Mouse (Mus musculus) embryonic facial prominence, embryonic 12.5 days (tissue): ENCODE data around the gene Rsph14. TPM values are rescaled to one million over a fixed set of nuclear protein-coding genes. Genes with fewer than 3 reads are reported as not detected.
"Not testable (repeated sequence)": the region's sequence is repeated elsewhere in the genome, so short reads cannot be mapped to it uniquely, and the experiment has no call there.

Experiments
- ATAC-seq: fragments of 200-750 bp; cut with Nextera tagmentation; 2 replicates; pipeline ENCODE4 v1.8.0; 2017; ENCODE audit not compliant: insufficient number of reproducible peaks, insufficient read depth, low FRiP score, low TSS enrichment
- H3K27ac ChIP-seq: fragments of 300-500 bp; sonication (generic); 2 replicates; pipeline ENCODE4 v1.5.1; 2016; ENCODE audit warnings: mild to moderate bottlenecking
- H3K27me3 ChIP-seq: fragments of 300-500 bp; sonication (generic); 2 replicates; pipeline ENCODE4 v1.6.1; 2016; ENCODE audit warnings: mild to moderate bottlenecking, moderate library complexity
- H3K36me3 ChIP-seq: fragments of 300-500 bp; sonication (generic); 2 replicates; pipeline ENCODE4 v1.6.1; 2016; ENCODE audit warnings: mild to moderate bottlenecking
- H3K4me1 ChIP-seq: fragments of 300-500 bp; sonication (generic); 2 replicates; pipeline ENCODE4 v1.6.1; 2016
- H3K4me2 ChIP-seq: fragments of 300-500 bp; sonication (generic); replicated peaks from 2 replicates; pipeline ENCODE4 v1.6.1; 2016; ENCODE audit warnings: mild to moderate bottlenecking, moderate library complexity
- H3K4me3 ChIP-seq: fragments of 300-500 bp; sonication (generic); 2 replicates; pipeline ENCODE4 v1.5.1; 2016; ENCODE audit warnings: mild to moderate bottlenecking
- H3K9ac ChIP-seq: fragments of 300-500 bp; sonication (generic); 2 replicates; pipeline ENCODE4 v1.6.1; 2016; ENCODE audit warnings: mild to moderate bottlenecking, moderate library complexity
- H3K9me3 ChIP-seq: fragments of 300-500 bp; sonication (generic); 2 replicates; pipeline ENCODE4 v1.6.1; 2016; ENCODE audit warnings: mild to moderate bottlenecking, moderate library complexity
- WGBS: fragments of 180-500 bp; shearing (Covaris S2); methylation state at CpG from one replicate; pipeline ENCODE4 v1.1.7; 2016; 5-methylcytosine and 5-hydroxymethylcytosine counted together
- polyA plus RNA-seq: library from polyadenylated mRNA; unstranded; fragments of >200 nt; fragmentation: Nextera tagmentation; extraction: Ambion mirVana; gene quantifications from 2 replicates; pipeline ENCODE4 v1.2.1, GENCODE M21; 2016

Gene Rsph14
- polyA plus RNA-seq, 1 experiment from 2014 or later, result not detected

GRCm38 (mm10) chr10:75051364-75052074 lies 19.1 kb upstream of the Rsph14 start:
- H3K9ac ChIP-seq, result no peak overlapping the region
- no peak for ATAC-seq
- H3K4me3 ChIP-seq, result no peak overlapping the region
- no peaks in the 10 kb centered on the region for H3K27me3 ChIP-seq
- WGBS, result 91% methylated on average over 21 of the region's 21 CpGs
- no peak overlapping the region for H3K4me2 ChIP-seq
- H3K36me3 ChIP-seq, result peaks cover 7% of the 10 kb centered on the region; the same call in 1 of the 2 replicates
- H3K4me1 ChIP-seq, result 0 out of 2 replicates have a peak, but pooled peaks cover 8% of the 10 kb centered on the region
- H3K9me3 ChIP-seq, result no peaks in the 10 kb centered on the region
- H3K27ac ChIP-seq, result no peak overlapping the region

- Histone ChIP-seq H3K36me3 (peaks cover 19% of the 10 kb centered on the region; the same call in 1 of the 2 replicates), H3K4me3 (no peak overlapping the region), H3K27ac (no peak overlapping the region), H3K27me3 (no peaks in the 10 kb centered on the region), H3K9me3 (no peaks in the 10 kb centered on the region), H3K4me1 (no peaks in the 10 kb centered on the region), H3K4me2 (no peak overlapping the region), H3K9ac (no peak overlapping the region)
- WGBS, result 96% methylated on average over 7 of the region's 7 CpGs
- ATAC-seq, result no peak
Observed at GRCm38 (mm10) chr10:75048711-75049110, 16.3 kb upstream of the Rsph14 start.

- no peaks in the 10 kb centered on the region for H3K27me3 ChIP-seq
- H3K9me3 ChIP-seq, result no peaks in the 10 kb centered on the region
- ATAC-seq, result no peak
- H3K36me3 ChIP-seq, result peaks cover 19% of the 10 kb centered on the region; the same call in 1 of the 2 replicates
- H3K4me1 ChIP-seq, result no peaks in the 10 kb centered on the region
- 88% methylated on average over 15 of the region's 15 CpGs for WGBS
- no peak overlapping the region for H3K4me3 ChIP-seq
- no peak overlapping the region for H3K9ac ChIP-seq
- H3K4me2 ChIP-seq, result no peak overlapping the region
- no peak overlapping the region for H3K27ac ChIP-seq
Observed at GRCm38 (mm10) chr10:75045831-75046230, 13.4 kb upstream of the Rsph14 start.

GRCm38 (mm10) chr10:75044459-75044858 lies 12.1 kb upstream of the Rsph14 start:
- Histone ChIP-seq H3K27me3 (no peaks in the 10 kb centered on the region), H3K9me3 (no peaks in the 10 kb centered on the region), H3K27ac (no peak overlapping the region), H3K9ac (no peak overlapping the region), H3K4me1 (no peaks in the 10 kb centered on the region), H3K4me3 (no peak overlapping the region), H3K36me3 (peaks cover 19% of the 10 kb centered on the region; the same call in 1 of the 2 replicates), H3K4me2 (no peak overlapping the region)
- ATAC-seq, result no peak
- WGBS, result 37% methylated on average over 7 of the region's 7 CpGs

- not testable (repeated sequence) for H3K9me3 ChIP-seq, H3K27me3 ChIP-seq, H3K9ac ChIP-seq, H3K4me2 ChIP-seq, H3K27ac ChIP-seq, H3K4me1 ChIP-seq, H3K4me3 ChIP-seq, ATAC-seq
- H3K36me3 ChIP-seq, result peaks cover 16% of the 10 kb centered on the region; the same call in 1 of the 2 replicates
- 15% methylated on average over 1 of the region's 1 CpGs for WGBS
Observed at GRCm38 (mm10) chr10:75042060-75042459, 9.7 kb upstream of the Rsph14 start.

GRCm38 (mm10) chr10:75036883-75037379 lies 4.5 kb upstream of the Rsph14 start, which contains the start of gene Rab36:
Rab36 (plus strand) TSS chr10:75037058.
- Histone ChIP-seq H3K36me3 (no peaks in the 10 kb centered on the region), H3K4me3 (peak within 1 kb of the TSS; percentile 46), H3K9ac (peak within 1 kb of the TSS; percentile 63), H3K4me2 (peak within 1 kb of the TSS; percentile 76), H3K9me3 (no peaks in the 10 kb centered on the region), H3K27ac (peak within 1 kb of the TSS; percentile 92), H3K27me3 (no peaks in the 10 kb centered on the region), H3K4me1 (peaks cover 25% of the 10 kb centered on the region)
- WGBS, result under 1% methylated on average over 36 of the region's 36 CpGs
- peak; percentile 96 for ATAC-seq

GRCm38 (mm10) chr10:75031345-75032114 lies 856 bp downstream of the Rsph14 start:
- H3K4me3 ChIP-seq, result no peak overlapping the region
- H3K27ac ChIP-seq, result no peak overlapping the region
- no peaks in the 10 kb centered on the region for H3K36me3 ChIP-seq
- no peaks in the 10 kb centered on the region for H3K9me3 ChIP-seq
- WGBS, result 74% methylated on average over 5 of the region's 5 CpGs
- peaks cover 18% of the 10 kb centered on the region for H3K4me1 ChIP-seq
- H3K4me2 ChIP-seq, result no peak overlapping the region
- no peaks in the 10 kb centered on the region for H3K27me3 ChIP-seq
- no peak overlapping the region for H3K9ac ChIP-seq
- no peak for ATAC-seq

- no peak overlapping the region for H3K4me3 ChIP-seq
- no peaks in the 10 kb centered on the region for H3K36me3 ChIP-seq
- no peaks in the 10 kb centered on the region for H3K9me3 ChIP-seq
- 85% methylated on average over 3 of the region's 3 CpGs for WGBS
- H3K4me2 ChIP-seq, result no peak overlapping the region
- ATAC-seq, result no peak
- H3K27ac ChIP-seq, result no peak overlapping the region
- H3K27me3 ChIP-seq, result no peaks in the 10 kb centered on the region
- H3K9ac ChIP-seq, result no peak overlapping the region
- peaks cover 11% of the 10 kb centered on the region for H3K4me1 ChIP-seq
Observed at GRCm38 (mm10) chr10:75030234-75030633, 2.2 kb downstream of the Rsph14 start.

GRCm38 (mm10) chr10:75029677-75030076 lies 2.7 kb downstream of the Rsph14 start:
- no peak for ATAC-seq
- H3K4me2 ChIP-seq, result no peak overlapping the region
- WGBS, result 94% methylated on average over 3 of the region's 3 CpGs
- peaks cover 11% of the 10 kb centered on the region for H3K4me1 ChIP-seq
- H3K27me3 ChIP-seq, result no peaks in the 10 kb centered on the region
- H3K36me3 ChIP-seq, result no peaks in the 10 kb centered on the region
- no peak overlapping the region for H3K27ac ChIP-seq
- H3K9ac ChIP-seq, result no peak overlapping the region
- H3K9me3 ChIP-seq, result no peaks in the 10 kb centered on the region
- no peak overlapping the region for H3K4me3 ChIP-seq

GRCm38 (mm10) chr10:75028743-75029142 lies 3.6 kb downstream of the Rsph14 start:
- Histone ChIP-seq H3K27me3 (no peaks in the 10 kb centered on the region), H3K4me1 (peaks cover 11% of the 10 kb centered on the region), H3K9ac (no peak overlapping the region), H3K27ac (no peak overlapping the region), H3K4me3 (no peak overlapping the region), H3K36me3 (no peaks in the 10 kb centered on the region), H3K4me2 (no peak overlapping the region), H3K9me3 (no peaks in the 10 kb centered on the region)
- no peak for ATAC-seq
- WGBS, result 93% methylated on average over 8 of the region's 8 CpGs

- Histone ChIP-seq H3K4me3 (no peak overlapping the region), H3K4me1 (no peaks in the 10 kb centered on the region), H3K9me3 (no peaks in the 10 kb centered on the region), H3K9ac (no peak overlapping the region), H3K4me2 (no peak overlapping the region), H3K36me3 (no peaks in the 10 kb centered on the region), H3K27me3 (no peaks in the 10 kb centered on the region), H3K27ac (no peak overlapping the region)
- ATAC-seq, result no peak
- WGBS, result 63% methylated on average over 8 of the region's 8 CpGs
Observed at GRCm38 (mm10) chr10:75026491-75026890, 5.9 kb downstream of the Rsph14 start.

- no peaks in the 10 kb centered on the region for H3K9me3 ChIP-seq
- H3K4me2 ChIP-seq, result no peak overlapping the region
- no peaks in the 10 kb centered on the region for H3K36me3 ChIP-seq
- no peak for ATAC-seq
- no peaks in the 10 kb centered on the region for H3K27me3 ChIP-seq
- no peak overlapping the region for H3K27ac ChIP-seq
- 15% methylated on average over 6 of the region's 6 CpGs for WGBS
- no peaks in the 10 kb centered on the region for H3K4me1 ChIP-seq
- H3K9ac ChIP-seq, result no peak overlapping the region
- no peak overlapping the region for H3K4me3 ChIP-seq
Observed at GRCm38 (mm10) chr10:75021138-75021537, 11.2 kb downstream of the Rsph14 start.
